Mouse (Mus musculus): ENCODE results near the gene Sipa1l2.

DNA sequence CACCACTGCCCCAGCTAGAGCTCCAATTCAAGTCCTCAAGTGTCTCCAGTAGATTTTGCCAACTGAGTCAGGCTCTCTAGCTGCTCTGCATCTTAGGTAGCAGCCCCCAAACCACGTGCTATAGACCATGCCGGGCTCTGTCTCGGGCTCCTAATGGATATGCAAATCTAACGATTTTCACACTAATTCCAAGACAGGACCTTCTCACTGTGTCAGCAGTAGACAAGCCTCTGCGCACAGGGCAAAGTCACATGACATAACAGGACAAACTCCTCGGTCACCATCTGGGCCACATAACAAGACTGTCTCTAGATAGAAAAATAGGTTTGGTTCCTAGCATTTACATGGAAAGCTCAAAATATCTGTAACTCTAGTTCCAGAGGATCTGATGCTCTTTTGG lies 40.6 kb downstream of the Sipa1l2 start:
- TF ChIP-seq POLR2A (IDR thresholded peaks at IDR 0.05; ENCODE audit: insufficient read depth, low read depth, low read length) (no peak), CTCF (IDR thresholded peaks at IDR 0.05; ENCODE audit: insufficient read depth, low read depth, low read length) (no peak)

Measured in olfactory bulb, adult 2 months (tissue).